Mouse (Mus musculus): Measurements from ENCODE around the gene Cacng4. TPM values are rescaled to one million over a fixed set of nuclear protein-coding genes. Genes with fewer than 3 reads are reported as not detected.

Gene Cacng4
- polyA plus RNA-seq, 1 experiment from 2014 or later = 0.43 TPM

GRCm38 (mm10) chr11:107729141-107729540, 65.2 kb downstream of the Cacng4 start:
- peak; percentile 31 for DNase-seq (ENCODE audit: low spot score)
- H3K27ac ChIP-seq (ENCODE audit: low read length) = peak overlapping the region; percentile 32
- no peak overlapping the region for H3K4me2 ChIP-seq (replicated peaks; ENCODE audit: low read depth, low read length)
- TF ChIP-seq EP300 (IDR thresholded peaks at IDR 0.05) = no peak
- no peak for TF ChIP-seq CTCF (IDR thresholded peaks at IDR 0.05)
- ATAC-seq = peak; percentile 37
- no peak overlapping the region for H3K4me3 ChIP-seq (ENCODE audit: low read depth, low read length)
- H3K27me3 ChIP-seq (replicated peaks; ENCODE audit: insufficient read depth, low read length) = no peaks in the 10 kb centered on the region
- no peaks in the 10 kb centered on the region for H3K9me3 ChIP-seq (ENCODE audit: low read length)
- no peak overlapping the region for H3K9ac ChIP-seq (replicated peaks; ENCODE audit: low read depth)
- WGBS = 56% methylated on average over 7 of the region's 7 CpGs
- H3K36me3 ChIP-seq (ENCODE audit: insufficient read depth, low read length) = no peaks in the 10 kb centered on the region
- no peaks in the 10 kb centered on the region; the same call in 1 of the 2 replicates for H3K4me1 ChIP-seq (ENCODE audit: insufficient read depth, low read depth, low read length)

- peak; percentile 89 for TF ChIP-seq EP300 (IDR thresholded peaks at IDR 0.05)
- TF ChIP-seq CTCF (IDR thresholded peaks at IDR 0.05) = peak; percentile 38
- Histone ChIP-seq H3K4me1 (ENCODE audit: insufficient read depth, low read depth, low read length) (no peaks in the 10 kb centered on the region; the same call in 1 of the 2 replicates), H3K27me3 (replicated peaks; ENCODE audit: insufficient read depth, low read length) (no peaks in the 10 kb centered on the region), H3K36me3 (ENCODE audit: insufficient read depth, low read length) (no peaks in the 10 kb centered on the region), H3K27ac (ENCODE audit: low read length) (peak overlapping the region; percentile 44), H3K9me3 (ENCODE audit: low read length) (no peaks in the 10 kb centered on the region), H3K4me3 (ENCODE audit: low read depth, low read length) (no peak overlapping the region), H3K9ac (replicated peaks; ENCODE audit: low read depth) (no peak overlapping the region), H3K4me2 (replicated peaks; ENCODE audit: low read depth, low read length) (no peak overlapping the region)
- 53% methylated on average over 13 of the region's 13 CpGs for WGBS
- DNase-seq (ENCODE audit: low spot score) (peak; percentile 83), ATAC-seq (peak; percentile 87)
These were observed 66.1 kb downstream of the Cacng4 start for GRCm38 (mm10) chr11:107728073-107728863.

DNA sequence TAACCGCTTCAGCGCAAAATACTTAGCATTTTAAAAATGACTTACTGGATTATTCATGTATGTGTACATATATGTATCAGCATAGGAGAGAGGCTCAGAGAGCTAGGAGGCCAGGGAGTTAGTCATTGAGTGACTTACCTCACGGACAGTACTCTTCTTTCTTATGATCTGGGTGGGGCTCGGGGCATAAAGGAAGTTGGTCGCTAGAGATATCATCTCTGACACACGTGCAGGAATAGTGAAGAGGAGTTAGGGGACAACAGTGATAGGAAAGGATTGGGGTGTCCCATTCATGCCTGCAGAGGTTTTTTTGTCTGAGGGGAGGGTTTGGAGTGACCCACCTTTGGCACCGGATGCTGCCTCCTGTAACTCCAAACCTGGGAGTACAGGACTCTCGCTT, 69.8 kb downstream of the Cacng4 start:
- no peaks in the 10 kb centered on the region for H3K27me3 ChIP-seq (replicated peaks; ENCODE audit: insufficient read depth, low read length)
- no peaks in the 10 kb centered on the region; the same call in 1 of the 2 replicates for H3K4me1 ChIP-seq (ENCODE audit: insufficient read depth, low read depth, low read length)
- no peak overlapping the region for H3K4me2 ChIP-seq (replicated peaks; ENCODE audit: low read depth, low read length)
- no peak for ATAC-seq
- H3K9me3 ChIP-seq (ENCODE audit: low read length) = no peaks in the 10 kb centered on the region
- WGBS = 73% methylated on average over 8 of the region's 8 CpGs
- TF ChIP-seq CTCF (IDR thresholded peaks at IDR 0.05) (no peak), EP300 (IDR thresholded peaks at IDR 0.05) (no peak)
- DNase-seq (ENCODE audit: low spot score) = no peak
- H3K9ac ChIP-seq (replicated peaks; ENCODE audit: low read depth) = no peak overlapping the region
- H3K36me3 ChIP-seq (ENCODE audit: insufficient read depth, low read length) = no peaks in the 10 kb centered on the region
- H3K4me3 ChIP-seq (ENCODE audit: low read depth, low read length) = no peak overlapping the region
- no peak overlapping the region for H3K27ac ChIP-seq (ENCODE audit: low read length)

- Histone ChIP-seq H3K4me3 (ENCODE audit: low read depth, low read length) (no peak overlapping the region), H3K4me2 (replicated peaks; ENCODE audit: low read depth, low read length) (no peak overlapping the region), H3K9me3 (ENCODE audit: low read length) (no peaks in the 10 kb centered on the region), H3K9ac (replicated peaks; ENCODE audit: low read depth) (no peak overlapping the region), H3K27ac (ENCODE audit: low read length) (no peak overlapping the region), H3K4me1 (ENCODE audit: insufficient read depth, low read depth, low read length) (no peaks in the 10 kb centered on the region), H3K36me3 (ENCODE audit: insufficient read depth, low read length) (no peaks in the 10 kb centered on the region), H3K27me3 (replicated peaks; ENCODE audit: insufficient read depth, low read length) (no peaks in the 10 kb centered on the region)
- ATAC-seq (no peak), DNase-seq (ENCODE audit: low spot score) (no peak)
- no peak for TF ChIP-seq EP300 (IDR thresholded peaks at IDR 0.05)
- no peak for TF ChIP-seq CTCF (IDR thresholded peaks at IDR 0.05)
- 77% methylated on average over 7 of the region's 7 CpGs for WGBS
These were observed 73.3 kb downstream of the Cacng4 start for GRCm38 (mm10) chr11:107721057-107721456.

DNA sequence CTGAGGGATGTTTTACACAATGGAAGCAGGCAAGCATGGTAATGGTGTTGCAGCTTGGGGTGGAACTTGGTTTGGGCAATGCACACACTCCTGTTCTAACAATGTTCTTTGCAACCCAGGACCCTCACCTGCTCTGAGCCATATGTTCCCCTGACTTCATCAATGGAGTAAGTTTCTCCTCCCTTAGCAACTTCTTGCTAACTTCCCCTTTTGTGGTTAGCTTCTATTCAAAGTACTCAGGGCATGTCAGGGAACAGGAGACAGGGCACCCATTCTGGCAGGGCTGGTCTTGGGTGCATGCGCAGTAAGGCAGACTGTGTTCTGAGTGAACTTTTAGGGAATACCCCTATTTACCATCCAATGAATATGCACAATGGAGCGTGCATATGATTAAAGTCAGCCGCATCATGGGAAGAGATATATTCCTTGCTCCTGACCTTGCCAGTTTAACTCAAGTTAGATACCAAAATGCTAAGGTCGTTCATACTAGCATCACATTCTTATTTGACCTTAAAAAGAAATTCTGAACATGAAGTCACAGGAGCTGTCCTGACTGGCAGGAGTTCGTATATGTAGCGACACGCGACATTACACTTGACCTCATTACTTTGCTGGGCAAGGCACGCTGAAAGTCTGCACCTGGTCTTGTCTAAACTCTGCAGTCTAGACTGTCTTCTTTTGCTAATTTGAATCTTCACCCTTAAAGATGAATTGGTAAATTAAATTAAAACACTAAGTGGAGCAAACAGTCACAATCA, 73.9 kb downstream of the Cacng4 start:
- WGBS = 80% methylated on average over 9 of the region's 9 CpGs
- Histone ChIP-seq H3K27me3 (replicated peaks; ENCODE audit: insufficient read depth, low read length) (no peaks in the 10 kb centered on the region), H3K4me3 (ENCODE audit: low read depth, low read length) (no peak overlapping the region), H3K36me3 (ENCODE audit: insufficient read depth, low read length) (no peaks in the 10 kb centered on the region), H3K9ac (replicated peaks; ENCODE audit: low read depth) (no peak overlapping the region), H3K4me2 (replicated peaks; ENCODE audit: low read depth, low read length) (no peak overlapping the region), H3K9me3 (ENCODE audit: low read length) (no peaks in the 10 kb centered on the region), H3K4me1 (ENCODE audit: insufficient read depth, low read depth, low read length) (no peaks in the 10 kb centered on the region), H3K27ac (ENCODE audit: low read length) (no peak overlapping the region)
- ATAC-seq (no peak), DNase-seq (ENCODE audit: low spot score) (no peak)
- TF ChIP-seq EP300 (IDR thresholded peaks at IDR 0.05) (no peak), CTCF (IDR thresholded peaks at IDR 0.05) (no peak)

- no peak within 1 kb of the TSS for H3K4me3 ChIP-seq (ENCODE audit: low read depth, low read length)
- no peak within 1 kb of the TSS for H3K4me2 ChIP-seq (replicated peaks; ENCODE audit: low read depth, low read length)
- WGBS = 70% methylated on average over 16 of the region's 16 CpGs
- H3K27me3 ChIP-seq (replicated peaks; ENCODE audit: insufficient read depth, low read length) = no peaks in the 10 kb centered on the region
- no peak within 1 kb of the TSS for H3K9ac ChIP-seq (replicated peaks; ENCODE audit: low read depth)
- ATAC-seq (no peak), DNase-seq (ENCODE audit: low spot score) (no peak)
- H3K4me1 ChIP-seq (ENCODE audit: insufficient read depth, low read depth, low read length) = no peaks in the 10 kb centered on the region
- H3K9me3 ChIP-seq (ENCODE audit: low read length) = no peaks in the 10 kb centered on the region
- H3K36me3 ChIP-seq (ENCODE audit: insufficient read depth, low read length) = no peaks in the 10 kb centered on the region
- TF ChIP-seq CTCF (IDR thresholded peaks at IDR 0.05) (no peak), EP300 (IDR thresholded peaks at IDR 0.05) (no peak)
- no peak within 1 kb of the TSS for H3K27ac ChIP-seq (ENCODE audit: low read length)
These were observed 77.9 kb downstream of the Cacng4 start, which contains the start of gene Cacng1 for GRCm38 (mm10) chr11:107716332-107716938. Gene Cacng1 (minus strand): TSS chr11:107716522.
